Mouse (Mus musculus) brain, embryonic 14.5 days (tissue): Measurements from ENCODE around the gene Nab1. TPM values are rescaled to one million over a fixed set of nuclear protein-coding genes. Genes with fewer than 3 reads are reported as not detected.
A peak's percentile ranks its signal among the peaks of the same experiment; 100 is the strongest.
"Not testable (repeated sequence)": the region's sequence is repeated elsewhere in the genome, so short reads cannot be mapped to it uniquely, and the experiment has no call there.

Experiments used
- DNase-seq: peaks from one replicate; pipeline ENCODE4 v3.0.0-alpha.2; 2011; ENCODE audit warnings: low read depth
- CTCF ChIP-seq: fragments of 200-500 bp; IDR thresholded peaks from 2 replicates; pipeline ENCODE4 v1.5.1; 2012; ENCODE audit warnings: inconsistent platforms, mild to moderate bottlenecking, moderate library complexity, borderline replicate concordance; ENCODE audit not compliant: insufficient read depth, insufficient read length; ENCODE audit errors: extremely low read depth
- POLR2A ChIP-seq: fragments of 200-500 bp; IDR thresholded peaks from 2 replicates; pipeline ENCODE4 v1.6.1; 2012; ENCODE audit warnings: mild to moderate bottlenecking, inconsistent platforms, borderline replicate concordance; ENCODE audit not compliant: poor library complexity, insufficient read depth, insufficient read length, severe bottlenecking; ENCODE audit errors: extremely low read depth
- polyA plus RNA-seq: library from polyadenylated mRNA; depleted of rRNA; stranded (reverse); fragments of >200 nt; gene quantifications from 2 replicates; pipeline ENCODE4 v1.2.3, GENCODE M21; 2012; rRNA removed

The Nab1 gene
- polyA plus RNA-seq: 8.6 and 11.5 TPM in 2 replicates

GRCm38 (mm10) chr1:52500314-52500981 is at the start of gene Nab1:
Gene Nab1, minus strand, starts transcription at chr1:52500679.
- peak; percentile 70 for DNase-seq
- no peak for TF ChIP-seq CTCF
- no peak for TF ChIP-seq POLR2A

- DNase-seq: no peak
- no peak for TF ChIP-seq CTCF
- no peak for TF ChIP-seq POLR2A
Observed at GRCm38 (mm10) chr1:52547451-52547850, 47.0 kb upstream of the Nab1 start.

DNA sequence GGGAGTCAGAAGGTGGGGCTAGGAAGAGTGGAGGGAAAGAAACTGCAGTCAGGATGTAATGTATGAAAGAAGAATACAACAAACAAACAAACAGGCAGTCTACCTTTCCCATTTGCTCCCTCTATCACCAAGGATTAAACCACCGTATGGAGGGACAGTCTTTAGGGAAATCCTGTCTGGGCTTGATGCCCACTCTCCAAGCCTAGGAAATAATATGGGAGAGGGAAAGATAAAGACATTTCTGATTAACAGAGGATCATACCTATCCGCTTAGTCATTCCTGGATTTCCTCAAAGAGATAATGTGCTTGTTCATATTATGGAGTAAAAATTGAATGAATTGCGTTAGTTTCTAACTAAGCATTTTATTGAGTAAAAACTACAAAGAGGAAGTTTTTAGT is 46.3 kb upstream of the Nab1 start:
- no peak for DNase-seq
- TF ChIP-seq CTCF (no peak), POLR2A (no peak)

DNA sequence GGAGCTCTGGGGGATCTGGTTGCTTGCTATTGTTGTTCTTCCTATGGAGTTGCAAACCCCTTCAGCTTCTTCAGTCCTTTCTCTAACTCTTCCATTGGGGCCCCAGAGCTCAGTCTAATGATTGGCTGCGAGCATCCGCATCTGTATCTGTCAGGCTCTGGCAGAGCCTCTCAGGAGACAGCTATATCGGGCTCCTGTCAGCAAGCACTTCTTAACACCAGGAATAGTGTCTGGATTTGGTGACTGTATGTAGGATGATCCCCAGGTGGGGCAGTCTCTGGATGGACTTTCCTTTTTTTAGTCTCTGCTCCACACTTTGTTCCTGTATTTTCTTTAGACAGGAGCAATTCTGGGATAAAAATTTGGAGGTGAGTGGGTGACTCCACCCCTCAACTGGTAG is 39.6 kb upstream of the Nab1 start:
- DNase-seq: not testable (repeated sequence)

GRCm38 (mm10) chr1:52529933-52530332 is 29.5 kb upstream of the Nab1 start:
- DNase-seq: no peak
- TF ChIP-seq POLR2A: no peak
- TF ChIP-seq CTCF: no peak

DNA sequence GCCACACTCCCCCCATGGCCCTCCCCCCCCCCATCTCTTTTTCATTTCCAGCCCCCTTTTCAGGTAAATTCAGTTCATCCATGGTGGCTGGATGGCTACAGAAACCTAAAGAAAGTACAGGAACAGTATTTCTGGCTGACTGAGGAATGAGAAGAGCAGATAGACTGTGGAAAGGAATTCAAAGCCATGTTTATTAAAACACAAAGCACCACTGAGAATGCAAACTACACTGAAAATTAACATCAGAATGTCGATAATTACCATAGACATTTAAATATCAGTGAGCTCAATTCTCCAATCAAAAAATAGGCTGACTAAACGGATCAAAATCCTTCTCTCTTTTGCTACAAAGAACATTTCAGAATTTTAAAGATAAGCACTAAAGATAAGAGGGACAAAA is 27.2 kb upstream of the Nab1 start:
- no peak for DNase-seq
- no peak for TF ChIP-seq CTCF
- TF ChIP-seq POLR2A: no peak

GRCm38 (mm10) chr1:52527252-52527651 is 26.8 kb upstream of the Nab1 start:
- no peak for DNase-seq
- TF ChIP-seq POLR2A: no peak

DNA sequence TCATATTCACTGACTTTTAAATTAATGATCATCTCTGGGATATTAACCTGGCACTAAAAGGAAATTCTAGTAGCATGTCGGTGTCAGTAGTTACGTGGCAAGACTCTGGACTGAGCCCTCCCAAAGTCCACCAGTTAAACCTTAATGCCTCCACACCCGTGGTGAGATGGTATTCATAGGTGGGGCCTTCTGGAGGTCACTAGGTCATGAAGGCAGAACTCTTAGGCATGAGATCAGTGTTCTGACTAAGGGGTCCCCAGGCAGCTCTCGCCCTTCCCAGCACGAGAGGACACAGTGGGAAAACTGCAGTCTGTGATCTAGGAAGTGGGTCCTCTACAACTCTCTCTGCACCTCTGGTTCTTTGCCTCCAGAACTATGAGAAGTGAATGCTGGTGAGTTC is 24.2 kb upstream of the Nab1 start:
- DNase-seq: no peak
- TF ChIP-seq CTCF (no peak), POLR2A (no peak)

- TF ChIP-seq POLR2A (no peak), CTCF (no peak)
- peak; percentile 86 for DNase-seq
Observed at GRCm38 (mm10) chr1:52524150-52524549, 23.7 kb upstream of the Nab1 start.

GRCm38 (mm10) chr1:52521436-52521993 is 21.0 kb upstream of the Nab1 start:
- TF ChIP-seq POLR2A (no peak), CTCF (no peak)
- DNase-seq: peak; percentile 80

DNA sequence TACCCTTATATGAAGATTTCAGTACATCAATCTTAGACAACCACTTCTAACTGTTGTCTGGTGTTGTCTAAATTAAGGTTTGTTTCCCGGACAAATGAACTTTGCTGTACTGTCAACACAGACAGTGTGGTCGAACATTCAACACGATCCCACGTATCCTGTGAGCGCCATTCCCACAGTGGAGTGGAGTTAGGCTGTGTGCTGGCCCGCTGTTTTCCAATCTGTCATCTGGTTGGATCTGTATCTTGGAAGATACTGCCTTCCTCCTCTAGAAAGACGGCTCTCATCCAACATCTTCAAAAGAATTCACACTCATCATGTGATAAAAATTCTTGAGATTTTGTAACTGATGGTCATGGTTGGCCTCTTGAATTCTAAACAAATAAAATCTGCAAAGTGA is 19.7 kb upstream of the Nab1 start:
- peak; percentile 28 for DNase-seq
- TF ChIP-seq CTCF: no peak

GRCm38 (mm10) chr1:52515249-52515648 is 14.8 kb upstream of the Nab1 start:
- no peak for DNase-seq
- TF ChIP-seq CTCF (no peak), POLR2A (no peak)

DNA sequence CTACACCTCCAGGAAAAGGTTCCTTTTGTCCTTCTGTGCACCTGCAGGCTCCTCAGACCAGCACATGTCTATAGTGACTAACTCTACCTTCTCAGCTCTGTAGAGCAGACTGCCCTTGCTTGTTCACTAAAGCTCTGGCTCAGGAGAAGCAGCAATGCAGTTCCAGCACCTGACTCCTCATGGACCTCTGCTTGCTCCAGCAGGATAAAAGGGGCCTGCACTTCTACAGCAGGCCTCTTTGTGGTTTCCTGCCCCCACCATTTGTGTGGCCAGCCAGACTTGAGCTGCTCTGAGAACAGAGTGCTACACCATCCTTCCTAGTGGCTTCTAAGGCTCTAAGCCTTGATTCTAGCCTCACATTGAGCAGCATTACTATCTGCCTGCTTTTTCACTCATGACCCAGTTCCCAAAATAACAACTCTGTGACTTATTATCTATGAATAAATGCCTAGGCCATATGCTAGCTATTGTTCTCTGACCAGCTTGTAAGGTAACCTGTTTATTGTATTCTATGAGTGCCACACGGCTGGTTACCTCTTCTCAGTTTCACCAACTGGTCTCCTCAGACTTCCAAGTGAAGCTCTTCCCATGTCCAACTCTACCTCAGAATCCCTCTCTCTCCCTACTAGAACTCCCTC is 11.4 kb upstream of the Nab1 start:
- TF ChIP-seq POLR2A: no peak
- TF ChIP-seq CTCF: no peak
- no peak for DNase-seq

DNA sequence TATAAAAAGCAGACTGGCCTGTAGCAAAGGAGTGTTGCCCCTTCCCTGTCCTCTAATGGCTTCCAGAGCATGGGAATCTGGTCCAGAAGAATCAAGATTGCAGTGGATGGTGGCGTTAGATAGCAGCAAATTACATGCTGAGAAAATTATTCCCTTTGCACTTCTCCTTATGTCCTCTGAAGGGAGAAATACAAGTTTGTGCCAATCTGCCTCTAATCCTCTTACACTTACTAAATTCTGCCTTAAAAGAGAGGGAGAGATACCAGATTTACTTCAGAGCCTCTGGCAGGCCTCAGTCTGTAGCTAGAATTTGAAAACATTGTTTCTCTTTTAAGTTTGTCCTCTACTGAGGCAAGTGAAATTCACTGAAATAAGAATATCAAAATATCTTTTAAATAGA is 5.7 kb upstream of the Nab1 start:
- no peak for DNase-seq
- no peak for TF ChIP-seq CTCF
- no peak for TF ChIP-seq POLR2A
